Mouse (Mus musculus): ENCODE measurements around the gene Inava. TPM values are rescaled to one million over a fixed set of nuclear protein-coding genes. Genes with fewer than 3 reads are reported as not detected.

Inava gene
- polyA plus RNA-seq, 1 experiment from 2014 or later: 4.7 TPM

GRCm38 (mm10) chr1:136178741-136179140 is 55.3 kb downstream of the Inava start:
- Histone ChIP-seq H3K4me1 (replicated peaks) (peaks cover 13% of the 10 kb centered on the region), H3K27me3 (no peaks in the 10 kb centered on the region), H3K4me2 (replicated peaks) (no peak overlapping the region), H3K36me3 (peaks cover 48% of the 10 kb centered on the region), H3K9me3 (no peaks in the 10 kb centered on the region), H3K4me3 (replicated peaks) (no peak overlapping the region), H3K27ac (no peak overlapping the region), H3K9ac (replicated peaks) (no peak overlapping the region)
- no peak for ATAC-seq
- 63% methylated on average over 6 of the region's 6 CpGs for WGBS

- ATAC-seq: no peak
- Histone ChIP-seq H3K27me3 (no peaks in the 10 kb centered on the region), H3K9me3 (no peaks in the 10 kb centered on the region), H3K4me2 (replicated peaks) (no peak overlapping the region), H3K4me3 (replicated peaks) (no peak overlapping the region), H3K4me1 (replicated peaks) (peaks cover 22% of the 10 kb centered on the region), H3K36me3 (peaks cover 64% of the 10 kb centered on the region), H3K9ac (replicated peaks) (no peak overlapping the region), H3K27ac (no peak overlapping the region)
- 83% methylated on average over 2 of the region's 2 CpGs for WGBS
These were observed 57.0 kb downstream of the Inava start for GRCm38 (mm10) chr1:136177085-136177484.

GRCm38 (mm10) chr1:136175183-136175582 is 58.9 kb downstream of the Inava start:
- peak; percentile 12; the same call in 1 of the 2 replicates for ATAC-seq
- Histone ChIP-seq H3K27me3 (no peaks in the 10 kb centered on the region), H3K9me3 (no peaks in the 10 kb centered on the region), H3K4me1 (replicated peaks) (peaks cover 22% of the 10 kb centered on the region), H3K4me3 (replicated peaks) (no peak overlapping the region), H3K36me3 (peaks cover 83% of the 10 kb centered on the region), H3K4me2 (replicated peaks) (no peak overlapping the region), H3K9ac (replicated peaks) (no peak overlapping the region), H3K27ac (no peak overlapping the region)
- 31% methylated on average over 6 of the region's 6 CpGs for WGBS

GRCm38 (mm10) chr1:136174101-136174606 is 59.9 kb downstream of the Inava start:
- peaks cover 22% of the 10 kb centered on the region for H3K4me1 ChIP-seq (replicated peaks)
- H3K27ac ChIP-seq: 0 out of 2 replicates have a peak overlapping the region, but pooled peaks have one; percentile 36
- peak; percentile 36 for ATAC-seq
- H3K27me3 ChIP-seq: no peaks in the 10 kb centered on the region
- H3K9ac ChIP-seq (replicated peaks): peak overlapping the region; percentile 29; the same call in 1 of the 2 replicates
- peaks cover 86% of the 10 kb centered on the region for H3K36me3 ChIP-seq
- no peak overlapping the region for H3K4me3 ChIP-seq (replicated peaks)
- 13% methylated on average over 13 of the region's 13 CpGs for WGBS
- H3K4me2 ChIP-seq (replicated peaks): no peak overlapping the region
- H3K9me3 ChIP-seq: no peaks in the 10 kb centered on the region

GRCm38 (mm10) chr1:136172696-136173095 is 61.4 kb downstream of the Inava start:
- no peak overlapping the region for H3K4me3 ChIP-seq (replicated peaks)
- H3K9ac ChIP-seq (replicated peaks): no peak overlapping the region
- peaks cover 22% of the 10 kb centered on the region for H3K4me1 ChIP-seq (replicated peaks)
- WGBS: 70% methylated on average over 12 of the region's 12 CpGs
- no peak overlapping the region for H3K4me2 ChIP-seq (replicated peaks)
- no peak overlapping the region for H3K27ac ChIP-seq
- H3K27me3 ChIP-seq: no peaks in the 10 kb centered on the region
- H3K36me3 ChIP-seq: peaks cover 92% of the 10 kb centered on the region
- no peaks in the 10 kb centered on the region for H3K9me3 ChIP-seq
- no peak for ATAC-seq

- 10% methylated on average over 5 of the region's 5 CpGs for WGBS
- peaks cover 90% of the 10 kb centered on the region for H3K36me3 ChIP-seq
- peak; percentile 79 for ATAC-seq
- H3K27me3 ChIP-seq: no peaks in the 10 kb centered on the region
- peaks cover 31% of the 10 kb centered on the region for H3K4me1 ChIP-seq (replicated peaks)
- 0 out of 2 replicates have a peak overlapping the region, but pooled peaks have one; percentile 12 for H3K27ac ChIP-seq
- H3K4me2 ChIP-seq (replicated peaks): no peak overlapping the region
- no peak overlapping the region for H3K9ac ChIP-seq (replicated peaks)
- H3K9me3 ChIP-seq: no peaks in the 10 kb centered on the region
- no peak overlapping the region for H3K4me3 ChIP-seq (replicated peaks)
These were observed 64.0 kb downstream of the Inava start for GRCm38 (mm10) chr1:136170109-136170508.

GRCm38 (mm10) chr1:136167657-136168056 is 66.4 kb downstream of the Inava start:
- H3K36me3 ChIP-seq: peaks cover 91% of the 10 kb centered on the region
- H3K9ac ChIP-seq (replicated peaks): no peak overlapping the region
- H3K27ac ChIP-seq: no peak overlapping the region
- no peaks in the 10 kb centered on the region for H3K9me3 ChIP-seq
- H3K4me2 ChIP-seq (replicated peaks): no peak overlapping the region
- no peak overlapping the region for H3K4me3 ChIP-seq (replicated peaks)
- peaks cover 12% of the 10 kb centered on the region; the same call in 1 of the 2 replicates for H3K4me1 ChIP-seq (replicated peaks)
- 71% methylated on average over 8 of the region's 8 CpGs for WGBS
- ATAC-seq: no peak
- H3K27me3 ChIP-seq: no peaks in the 10 kb centered on the region

GRCm38 (mm10) chr1:136165436-136165835 is 68.6 kb downstream of the Inava start:
- H3K4me3 ChIP-seq (replicated peaks): no peak overlapping the region
- H3K4me2 ChIP-seq (replicated peaks): no peak overlapping the region
- peak; percentile 44 for ATAC-seq
- H3K4me1 ChIP-seq (replicated peaks): peaks cover 12% of the 10 kb centered on the region; the same call in 1 of the 2 replicates
- H3K27ac ChIP-seq: no peak overlapping the region
- H3K9me3 ChIP-seq: no peaks in the 10 kb centered on the region
- H3K27me3 ChIP-seq: no peaks in the 10 kb centered on the region
- no peak overlapping the region for H3K9ac ChIP-seq (replicated peaks)
- WGBS: 32% methylated on average over 2 of the region's 2 CpGs
- H3K36me3 ChIP-seq: peaks cover 91% of the 10 kb centered on the region

Other genes starting within 250 kb of the Inava start
- not detected in 2 replicates for gene Igfn1, start 227.9 kb downstream of the Inava start, polyA plus RNA-seq (2015; fragmentation: Nextera tagmentation; extraction: Ambion mirVana)
- gene Tmem9, start 226.1 kb downstream of the Inava start, polyA plus RNA-seq (2015; fragmentation: Nextera tagmentation; extraction: Ambion mirVana): 144 and 146 TPM in 2 replicates
- gene Ascl5, start 183.5 kb downstream of the Inava start, polyA plus RNA-seq (2015; fragmentation: Nextera tagmentation; extraction: Ambion mirVana): not detected in 2 replicates
- gene Cacna1s, start 181.5 kb downstream of the Inava start, polyA plus RNA-seq (2015; fragmentation: Nextera tagmentation; extraction: Ambion mirVana): 0.22 TPM in 1 of 2 replicates, not detected in the other
- 44.1 and 49.3 TPM in 2 replicates for gene Kif21b, start 102.9 kb downstream of the Inava start, polyA plus RNA-seq (2015; fragmentation: Nextera tagmentation; extraction: Ambion mirVana)
- gene Mroh3, start 21.4 kb downstream of the Inava start, polyA plus RNA-seq (2015; fragmentation: Nextera tagmentation; extraction: Ambion mirVana): 0.17 and 0.22 TPM in 2 replicates
- gene Gpr25, start 26.6 kb upstream of the Inava start, polyA plus RNA-seq (2015; fragmentation: Nextera tagmentation; extraction: Ambion mirVana): 0.24 TPM in 1 of 2 replicates, not detected in the other
- 28.1 and 29.1 TPM in 2 replicates for gene Camsap2, start 111.8 kb upstream of the Inava start, polyA plus RNA-seq (2015; fragmentation: Nextera tagmentation; extraction: Ambion mirVana)
- gene Ddx59, start 181.0 kb upstream of the Inava start, polyA plus RNA-seq (2015; fragmentation: Nextera tagmentation; extraction: Ambion mirVana): 16.7 and 19.0 TPM in 2 replicates
- 1.9 and 2.3 TPM in 2 replicates for gene Kif14, start 232.1 kb upstream of the Inava start, polyA plus RNA-seq (2015; fragmentation: Nextera tagmentation; extraction: Ambion mirVana)